Mouse (Mus musculus): Measurements from ENCODE around the gene Gadl1. TPM values are rescaled to one million over a fixed set of nuclear protein-coding genes. Genes with fewer than 3 reads are reported as not detected.

Gadl1 gene
- polyA plus RNA-seq, 1 experiment from 2014 or later = 0.59 TPM

DNA sequence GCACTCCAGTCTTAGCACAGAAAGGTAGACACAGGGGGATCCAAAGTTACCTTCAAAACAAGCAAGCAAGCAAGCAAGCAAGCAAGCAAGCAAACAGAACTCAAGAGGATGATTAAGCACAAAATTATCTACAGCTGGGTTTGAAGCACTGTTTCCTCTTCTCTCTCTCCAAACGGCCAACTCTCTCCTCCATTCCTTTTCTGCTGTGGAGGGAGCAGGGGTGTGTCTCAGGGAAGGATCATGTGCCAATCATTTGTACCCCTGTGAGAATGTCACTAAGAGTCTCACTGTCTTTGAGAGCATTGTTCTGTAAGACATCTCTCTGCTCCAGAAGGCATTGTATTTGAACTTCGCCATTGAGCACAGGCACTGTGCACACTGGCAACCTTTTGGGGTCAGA lies 27.1 kb downstream of the Gadl1 start:
- DNase-seq (ENCODE audit: low spot score) = no peak

DNA sequence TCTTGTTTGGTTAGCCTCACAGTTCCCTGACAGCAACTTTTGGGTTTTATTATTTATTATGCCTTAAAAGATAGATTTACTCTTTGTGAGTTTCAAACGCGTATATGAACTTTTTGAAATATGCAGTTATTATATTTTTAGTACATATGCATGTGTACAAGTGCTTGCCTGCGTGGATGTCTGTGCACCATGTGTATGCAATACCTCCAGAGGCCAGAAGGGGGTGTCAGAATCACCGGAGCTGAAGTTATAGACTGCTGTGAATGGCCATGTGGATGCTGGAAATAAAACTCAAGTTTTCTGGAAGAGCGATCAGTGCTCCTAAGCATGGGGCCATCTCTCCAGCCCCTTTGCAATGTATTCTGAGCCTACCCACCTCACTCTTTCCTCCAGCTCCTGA lies 28.7 kb downstream of the Gadl1 start:
- no peak for DNase-seq (ENCODE audit: low spot score)

DNA sequence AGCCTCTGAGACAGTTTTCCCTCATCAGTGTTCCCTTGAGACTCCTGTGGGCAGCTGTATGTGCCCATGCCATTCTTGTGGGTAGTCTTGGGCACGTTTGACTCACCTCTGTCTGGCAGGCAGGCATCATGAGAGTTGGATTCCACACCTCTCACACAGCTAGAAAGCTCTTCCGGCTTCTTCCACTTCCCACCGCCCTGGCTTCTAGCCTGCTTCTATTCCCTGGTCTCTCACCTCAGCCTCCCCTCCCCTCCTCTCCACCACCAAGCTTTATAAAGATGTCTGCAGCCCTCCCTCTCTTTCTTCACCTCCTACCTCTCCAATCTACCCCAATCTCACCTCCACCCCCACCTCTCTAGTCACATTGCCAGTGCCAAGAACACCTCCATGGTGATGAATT lies 30.2 kb downstream of the Gadl1 start:
- DNase-seq (ENCODE audit: low spot score) = no peak

DNA sequence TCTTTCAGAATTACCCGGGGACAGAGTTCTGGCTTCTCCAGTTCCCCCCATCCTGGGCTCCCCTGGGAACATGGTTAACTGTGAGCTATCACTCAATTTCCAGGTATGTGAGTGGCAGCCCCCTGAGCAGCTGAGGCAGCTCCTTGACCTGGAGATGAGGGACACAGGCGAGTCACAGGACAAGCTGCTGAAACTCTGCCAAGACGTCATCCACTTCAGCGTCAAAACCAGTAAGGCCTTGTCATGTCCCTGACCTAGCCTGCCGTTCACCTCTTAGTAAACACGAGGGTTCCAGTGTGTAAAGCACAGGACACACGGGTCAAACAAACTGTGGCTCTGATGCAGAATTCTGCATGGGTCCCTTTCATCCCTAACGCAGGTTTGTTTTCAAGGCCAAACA lies 31.9 kb downstream of the Gadl1 start:
- DNase-seq (ENCODE audit: low spot score) = no peak

DNA sequence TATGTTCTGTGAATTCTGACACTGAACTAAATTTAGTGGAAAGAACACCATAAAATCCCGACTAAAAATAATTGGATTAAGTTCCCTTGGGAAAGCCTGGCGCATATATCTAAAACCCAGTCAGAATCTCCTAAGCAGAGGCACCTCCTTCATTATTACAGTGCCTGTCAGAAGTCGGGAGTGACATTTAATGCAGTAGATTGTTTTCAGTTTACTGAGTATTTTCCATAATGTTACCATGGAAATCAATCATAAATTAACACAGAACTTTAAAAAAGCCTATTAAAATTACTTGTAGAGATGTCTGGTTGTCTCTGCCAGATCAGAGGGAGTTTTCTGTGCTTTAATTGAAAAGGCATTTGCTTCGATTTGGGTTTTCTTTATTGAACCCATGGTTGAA lies 33.2 kb downstream of the Gadl1 start:
- no peak for DNase-seq (ENCODE audit: low spot score)

DNA sequence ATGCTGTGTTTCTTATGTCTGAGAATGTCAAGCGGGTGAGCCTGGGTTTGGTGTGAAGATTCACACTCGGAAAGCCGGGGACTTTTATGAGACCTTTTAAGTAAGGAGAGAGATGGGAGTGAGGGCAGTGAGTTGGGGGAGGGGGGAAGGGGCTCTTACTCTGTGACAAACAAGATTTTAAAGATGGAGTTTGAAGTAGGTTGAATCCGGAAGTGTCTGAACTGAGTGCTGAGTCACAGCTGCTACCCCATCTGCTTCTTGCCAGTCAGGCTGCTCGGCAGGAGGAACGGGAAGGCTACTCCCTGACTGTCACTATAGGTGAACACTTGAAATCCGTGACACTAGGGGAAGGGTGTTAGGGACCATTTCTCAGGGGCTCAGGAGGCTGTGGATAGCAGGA lies 33.7 kb downstream of the Gadl1 start:
- DNase-seq (ENCODE audit: low spot score) = peak; percentile 40

DNA sequence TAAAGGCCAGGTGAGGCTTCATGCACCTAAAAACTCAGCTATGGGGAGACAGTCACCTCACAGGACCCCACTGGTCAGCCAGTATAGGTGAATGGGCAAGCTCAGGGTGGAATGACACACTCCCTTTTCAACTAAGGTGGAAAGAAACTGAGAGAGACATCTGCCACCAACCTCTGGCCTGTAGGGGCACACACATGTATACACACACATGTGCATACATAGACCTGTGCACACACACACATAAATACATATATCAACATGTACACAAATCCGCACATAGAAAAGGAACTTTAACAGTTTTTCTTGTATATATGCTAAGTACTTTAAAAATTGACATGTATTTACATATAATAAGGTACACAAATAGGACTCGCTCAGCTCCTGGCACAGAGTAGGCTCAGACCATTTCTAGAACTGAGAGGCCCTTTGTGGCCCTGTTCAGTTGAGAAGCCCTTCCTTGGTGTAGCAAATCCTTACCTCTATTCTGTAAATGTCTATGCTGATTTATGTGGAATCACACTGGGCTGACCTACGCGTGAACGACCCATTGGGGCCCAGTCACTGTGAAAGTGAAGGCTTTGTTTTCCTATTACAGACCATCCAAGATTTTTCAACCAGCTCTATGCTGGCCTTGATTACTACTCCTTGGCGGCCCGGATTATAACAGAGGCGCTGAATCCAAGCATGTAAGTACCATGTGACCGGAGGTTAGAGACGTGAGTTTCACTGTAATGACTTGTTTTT lies 34.5 kb downstream of the Gadl1 start:
- no peak for DNase-seq (ENCODE audit: low spot score)

DNA sequence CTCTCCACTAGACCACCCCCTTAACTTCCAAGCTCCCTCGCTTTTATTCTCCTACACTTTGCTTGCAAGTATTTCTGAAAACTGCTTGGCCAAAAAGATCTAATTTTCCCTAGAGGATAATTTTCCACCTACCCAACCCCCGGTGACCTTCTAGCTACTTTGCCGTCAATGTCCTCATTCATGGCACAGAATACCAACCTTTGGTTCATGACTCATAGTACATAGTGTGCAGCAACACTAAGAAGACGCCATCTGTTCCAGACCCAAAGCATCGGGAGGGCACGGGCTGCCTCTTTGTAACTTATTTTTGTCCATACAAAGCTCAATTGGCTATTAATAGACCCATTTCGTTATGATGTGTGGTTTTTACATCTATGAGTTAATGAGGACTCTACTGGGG lies 55.8 kb downstream of the Gadl1 start:
- DNase-seq (ENCODE audit: low spot score) = no peak

DNA sequence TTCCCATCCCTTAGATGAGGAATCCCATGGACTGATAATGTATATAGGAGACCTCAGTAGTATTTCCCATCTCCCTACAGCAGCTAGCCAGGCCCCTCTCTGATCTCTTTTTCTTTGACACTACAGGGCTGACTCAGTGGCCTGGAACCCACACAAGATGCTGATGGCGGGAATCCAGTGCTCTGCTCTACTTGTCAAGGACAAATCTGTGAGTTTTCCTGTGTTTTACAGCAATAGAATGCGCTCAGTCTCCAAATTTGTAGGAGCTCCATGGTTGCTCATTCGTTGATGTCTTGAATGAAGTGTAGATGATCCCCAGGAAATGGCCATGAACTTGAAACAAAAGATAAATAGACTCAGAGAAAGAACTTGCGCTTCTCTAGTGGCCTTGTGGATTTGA lies 56.9 kb downstream of the Gadl1 start:
- no peak for DNase-seq (ENCODE audit: low spot score)

DNA sequence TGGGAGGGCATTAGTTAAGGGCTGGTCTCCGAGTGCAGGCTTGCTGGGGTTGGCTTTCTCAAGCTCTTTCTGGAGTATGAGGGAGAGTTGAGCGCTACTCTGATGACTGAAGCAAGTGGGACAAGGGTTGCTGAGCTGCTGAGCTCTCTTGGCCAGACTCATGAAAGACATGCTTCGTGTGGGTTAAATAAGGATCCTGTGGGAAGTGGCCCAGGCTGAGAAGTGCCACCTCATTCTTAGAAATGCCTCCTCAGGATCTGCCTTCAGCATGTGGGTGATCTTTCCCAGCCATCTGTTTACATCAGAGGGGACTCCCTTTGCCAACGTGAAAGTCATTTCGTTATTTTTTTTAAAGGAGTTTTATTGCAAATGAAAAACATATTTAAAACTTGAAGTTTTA lies 57.5 kb downstream of the Gadl1 start:
- no peak for DNase-seq (ENCODE audit: low spot score)

DNA sequence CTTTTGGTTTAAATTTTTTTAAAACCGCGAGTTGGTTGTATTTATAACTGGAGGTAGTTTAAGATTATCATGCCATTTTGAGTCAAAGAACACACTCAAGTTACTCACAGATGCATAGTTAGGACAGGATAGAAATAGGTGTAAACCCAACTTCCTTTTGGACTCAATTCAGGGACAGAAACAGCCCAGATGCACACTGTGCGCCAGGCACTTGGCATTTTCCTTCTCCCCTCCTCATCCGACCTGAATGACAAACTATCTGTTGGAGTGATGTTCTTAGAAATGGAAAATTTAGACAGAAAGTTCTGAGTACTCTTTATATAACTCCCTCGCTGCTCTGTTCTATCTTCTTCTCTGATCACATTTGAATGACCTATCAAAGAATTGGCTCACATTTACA lies 58.4 kb downstream of the Gadl1 start:
- no peak for DNase-seq (ENCODE audit: low spot score)

DNA sequence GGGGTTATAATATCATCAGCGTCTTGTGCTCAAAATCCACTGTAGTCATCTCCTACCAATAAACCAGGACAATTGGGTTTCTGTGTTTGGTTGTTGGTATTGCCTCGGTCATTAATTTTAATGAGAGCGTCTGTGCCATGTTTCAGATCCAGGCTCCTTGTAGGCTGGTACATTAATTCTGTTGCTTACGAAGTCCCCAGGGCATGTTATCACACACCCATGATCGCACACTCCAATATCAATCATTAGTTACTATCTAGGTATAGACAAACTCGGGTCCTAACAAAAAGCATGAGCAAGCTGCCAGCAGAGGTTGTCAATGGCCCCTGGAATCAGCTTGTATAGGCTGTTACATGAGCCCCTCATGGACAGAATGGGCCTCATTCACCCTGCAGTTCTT lies 67.6 kb downstream of the Gadl1 start:
- no peak for DNase-seq (ENCODE audit: low spot score)

DNA sequence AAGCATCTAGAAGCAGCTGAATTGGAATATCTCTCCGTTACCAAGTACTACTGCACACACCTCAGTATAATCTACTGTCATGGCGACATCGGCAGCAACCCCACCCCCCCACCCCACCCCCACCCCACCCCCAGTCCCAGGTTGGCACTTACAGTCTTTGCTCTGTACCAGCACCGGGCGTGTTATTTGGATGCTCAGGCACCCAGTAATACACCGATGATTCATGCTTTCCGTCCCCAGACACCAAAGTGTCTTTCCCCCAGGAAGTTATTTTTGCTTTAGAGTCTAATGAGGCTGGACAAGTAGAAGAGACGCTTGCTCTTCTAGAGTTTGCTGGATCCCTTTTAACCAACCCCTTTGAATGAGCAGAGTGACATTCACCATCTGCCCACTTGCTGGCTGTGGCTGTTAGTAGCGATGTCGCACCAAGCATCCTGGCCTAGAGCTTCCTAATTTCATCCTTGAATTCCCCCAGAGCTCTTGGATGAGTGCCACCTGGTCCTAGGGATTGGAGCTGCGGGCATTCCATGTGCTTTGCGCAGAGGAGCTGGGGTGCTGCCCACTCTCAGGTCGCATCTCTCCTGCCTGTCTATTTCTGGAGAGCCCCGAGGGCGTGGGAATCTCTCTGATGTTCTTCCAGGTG lies 68.5 kb downstream of the Gadl1 start:
- no peak for DNase-seq (ENCODE audit: low spot score)

DNA sequence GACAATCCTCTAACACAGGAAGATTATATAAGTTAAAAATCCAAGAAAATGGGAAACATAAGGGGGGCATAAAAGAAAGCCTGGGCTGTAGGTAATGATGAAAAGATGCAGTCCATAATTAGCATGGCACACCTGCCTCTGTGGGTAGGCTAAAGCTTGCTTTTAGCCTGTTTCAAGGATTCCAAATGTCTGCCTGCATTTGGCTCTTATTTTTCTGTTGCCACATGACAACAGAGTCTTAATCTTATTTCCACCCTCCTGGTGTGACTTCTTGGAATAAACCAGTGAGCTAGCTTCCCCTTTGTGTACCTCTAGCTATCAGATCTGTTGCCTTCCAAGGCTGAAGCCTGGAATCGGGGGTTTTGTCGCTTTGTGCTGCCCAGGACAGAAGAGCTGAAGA lies 69.2 kb downstream of the Gadl1 start:
- DNase-seq (ENCODE audit: low spot score) = no peak

DNA sequence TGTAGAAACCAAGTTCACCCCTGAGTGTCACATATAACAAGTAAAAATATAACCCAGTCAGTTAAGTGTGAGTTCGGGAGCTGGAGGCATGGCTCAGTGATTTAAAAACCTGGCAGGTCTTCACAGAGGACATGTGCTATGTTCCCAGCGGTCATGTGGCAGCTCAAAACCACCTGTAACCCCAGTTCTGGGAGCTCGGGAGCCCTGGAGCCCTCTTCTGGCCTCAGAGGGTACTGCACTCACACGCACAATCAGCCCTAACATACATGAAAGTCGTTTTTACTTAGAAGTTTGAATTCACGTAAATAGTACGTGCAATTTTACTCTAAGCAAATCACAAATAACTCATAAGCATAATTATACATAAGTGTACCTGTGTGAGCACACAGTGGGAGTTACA lies 81.4 kb downstream of the Gadl1 start:
- DNase-seq (ENCODE audit: low spot score) = no peak

DNA sequence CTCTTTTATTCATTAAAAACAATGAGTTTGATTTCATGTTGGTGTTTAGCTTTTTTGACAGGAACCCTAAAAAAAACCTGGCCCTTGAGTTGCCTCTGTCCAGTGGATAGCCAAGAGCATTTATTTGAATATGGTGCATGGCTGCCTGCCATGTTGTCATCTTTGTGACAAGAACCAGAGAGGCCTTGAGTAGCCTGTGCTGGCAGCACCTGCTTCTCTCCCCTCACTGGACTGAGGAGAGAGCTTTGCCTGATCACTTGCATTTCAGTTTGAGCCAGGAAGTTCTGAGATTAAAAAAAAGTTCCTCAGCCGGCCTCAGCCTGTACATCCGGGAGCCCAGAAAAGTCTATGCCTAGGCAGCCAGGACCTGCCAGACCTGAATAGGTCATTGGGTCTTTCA lies 85.5 kb downstream of the Gadl1 start:
- DNase-seq (ENCODE audit: low spot score) = no peak

DNA sequence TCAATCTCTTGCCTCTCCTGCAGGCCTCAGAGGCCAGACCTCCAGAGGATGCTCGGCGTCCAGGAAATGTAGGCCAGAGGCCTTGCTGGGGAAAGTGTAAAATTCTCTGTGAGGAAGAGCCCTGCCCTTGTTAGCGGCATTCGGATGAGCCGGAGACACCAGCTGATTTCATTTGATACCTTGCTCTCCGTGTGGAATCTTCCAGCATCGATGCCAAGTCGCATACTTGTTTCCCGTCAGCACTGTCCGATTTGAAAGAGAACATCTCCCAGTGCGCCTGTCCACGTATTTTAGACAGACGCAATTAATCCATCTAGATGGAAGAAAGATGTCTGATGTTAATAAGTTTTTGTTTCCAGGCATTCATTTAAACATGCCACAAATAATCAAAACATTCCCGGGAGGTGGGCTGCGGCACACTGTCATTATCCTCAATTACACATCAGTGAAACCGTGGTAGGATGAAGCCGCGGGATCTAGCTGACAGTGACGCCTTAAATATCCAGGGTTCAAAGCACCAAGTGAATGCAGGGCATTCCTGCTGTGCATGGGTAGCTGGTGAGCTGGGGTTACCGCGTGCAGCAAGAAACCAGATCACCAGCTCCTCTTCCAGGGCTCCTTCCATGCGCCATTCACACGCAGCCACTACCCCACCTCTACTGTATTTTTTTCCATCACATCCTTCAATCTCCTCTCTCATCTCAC lies 86.8 kb downstream of the Gadl1 start:
- no peak for DNase-seq (ENCODE audit: low spot score)

DNA sequence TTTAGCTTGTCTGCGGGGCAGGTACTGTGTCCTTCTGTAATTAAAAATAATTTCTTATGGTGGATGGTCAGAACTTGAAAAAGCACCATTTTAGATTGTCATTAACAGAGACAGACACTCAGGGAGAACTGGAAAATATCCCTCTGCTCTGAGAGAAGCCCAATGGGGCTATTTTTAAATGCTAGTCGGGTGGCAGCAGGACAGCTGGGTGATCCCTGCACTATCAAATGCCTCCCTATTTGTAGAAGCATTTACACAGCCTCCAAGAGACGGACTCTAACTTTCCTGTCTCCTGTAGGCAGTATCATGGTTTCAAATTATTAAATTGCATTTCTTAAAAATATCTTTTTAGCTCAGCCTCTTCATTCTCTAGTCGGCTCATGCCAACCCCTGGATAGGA lies 89.1 kb downstream of the Gadl1 start:
- DNase-seq (ENCODE audit: low spot score) = no peak

DNA sequence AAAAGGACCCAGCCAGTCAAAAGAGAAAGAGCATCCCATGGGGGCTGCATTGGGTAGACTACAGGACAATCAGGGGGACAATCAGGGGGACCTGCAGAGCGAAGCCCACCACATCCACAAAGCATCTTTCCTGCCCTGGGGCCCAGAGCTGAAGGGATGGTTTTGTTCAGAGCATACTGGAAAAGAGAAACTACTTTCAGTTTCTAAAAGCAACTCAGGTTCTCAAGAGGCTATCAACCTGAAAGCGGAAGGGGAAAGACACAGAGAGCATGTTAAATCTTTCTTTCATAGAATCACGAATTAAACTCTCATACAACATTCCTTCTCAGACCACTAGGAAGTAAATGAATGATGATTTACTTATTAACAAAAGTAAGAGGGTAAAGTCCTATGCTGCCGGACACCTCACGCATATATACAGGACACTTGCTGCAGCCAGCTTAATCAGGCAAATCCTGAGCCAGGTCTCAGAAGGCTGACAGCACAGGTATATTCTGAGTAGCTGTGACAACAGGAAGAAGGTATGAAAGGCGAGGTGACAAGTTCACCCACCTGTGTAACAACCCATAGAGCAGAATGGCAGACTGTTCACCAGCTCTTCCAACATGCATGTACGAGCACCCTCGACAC lies 90.2 kb downstream of the Gadl1 start:
- DNase-seq (ENCODE audit: low spot score) = no peak

DNA sequence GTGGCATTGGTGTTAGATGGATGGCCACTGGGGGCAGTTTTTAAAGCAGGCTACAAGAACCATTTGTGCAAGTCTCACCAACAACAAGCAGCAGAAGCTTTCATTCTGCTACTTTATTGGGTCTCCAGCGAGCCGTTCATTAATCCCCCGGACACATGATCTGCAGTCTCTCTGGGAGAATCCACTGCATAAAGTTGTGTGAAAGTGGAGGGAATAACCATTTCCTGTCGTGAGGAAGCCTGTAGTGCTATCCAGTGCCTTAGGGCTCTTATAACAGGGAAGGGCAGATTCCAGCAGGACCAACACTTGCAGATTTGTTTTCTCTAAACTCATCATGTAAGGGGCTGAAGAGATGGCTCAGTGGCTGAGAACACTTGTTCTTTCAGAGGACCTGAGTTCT lies 104.7 kb downstream of the Gadl1 start:
- no peak for DNase-seq (ENCODE audit: low spot score)

DNA sequence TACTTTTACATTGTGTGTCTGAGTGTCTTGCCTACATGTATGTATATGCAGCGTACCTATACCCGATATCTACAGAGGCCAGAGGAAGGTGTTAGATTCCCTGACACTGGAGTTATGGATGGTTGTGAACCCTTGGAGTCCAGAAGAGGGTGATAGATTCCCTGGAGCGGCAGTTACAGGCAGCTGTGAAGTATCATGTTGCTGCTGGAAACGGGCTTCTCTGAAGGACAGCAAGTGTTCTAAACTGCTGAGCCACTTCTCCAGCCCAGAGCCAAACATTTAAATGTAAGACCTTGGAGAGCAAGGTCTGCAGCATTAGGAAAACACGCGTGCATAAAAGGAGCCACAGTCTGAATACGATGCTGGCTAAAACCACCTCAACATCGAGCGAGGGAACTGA lies 107.0 kb downstream of the Gadl1 start:
- DNase-seq (ENCODE audit: low spot score) = no peak

DNA sequence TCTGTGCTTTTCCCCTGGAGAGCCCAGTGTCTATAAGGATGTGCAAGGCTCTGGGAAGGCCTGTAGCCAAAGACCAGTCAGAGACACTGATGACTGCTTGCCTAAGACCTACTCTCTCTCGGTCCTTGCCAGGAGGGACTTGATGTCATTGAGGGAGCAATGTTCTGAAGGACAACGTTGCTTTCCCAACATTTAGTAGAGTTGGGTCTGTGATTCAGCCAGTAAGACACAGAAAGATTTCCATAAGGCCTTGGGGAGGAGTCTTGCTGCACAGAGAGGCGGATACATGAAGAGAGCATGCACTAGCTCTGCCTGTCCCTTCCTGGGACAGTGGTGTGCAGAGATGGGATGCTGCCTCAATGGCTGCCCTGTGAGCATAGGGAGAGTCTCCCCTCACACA lies 107.8 kb downstream of the Gadl1 start:
- no peak for DNase-seq (ENCODE audit: low spot score)

Measured in thymus, postnatal 0 days (tissue).